Mouse (Mus musculus) neural tube, embryonic 12.5 days (tissue): Measurements from ENCODE around the gene Cd28. TPM values are rescaled to one million over a fixed set of nuclear protein-coding genes. Genes with fewer than 3 reads are reported as not detected.

Source experiments
- ATAC-seq: fragments of 200-750 bp; cut with Nextera tagmentation; 2 replicates; pipeline ENCODE4 v1.8.0; 2017; ENCODE audit warnings: low read depth, mild to moderate bottlenecking, moderate TSS enrichment, moderate library complexity; ENCODE audit not compliant: low FRiP score
- H3K27ac ChIP-seq: fragments of 300-500 bp; sonication (generic); 2 replicates; pipeline ENCODE4 v1.5.1; 2016
- H3K27me3 ChIP-seq: fragments of 300-500 bp; sonication (generic); replicated peaks from 2 replicates; pipeline ENCODE4 v1.6.1; 2016; ENCODE audit warnings: mild to moderate bottlenecking
- H3K36me3 ChIP-seq: fragments of 300-500 bp; sonication (generic); 2 replicates; pipeline ENCODE4 v1.6.1; 2016; ENCODE audit warnings: mild to moderate bottlenecking
- H3K4me1 ChIP-seq: fragments of 300-500 bp; sonication (generic); 2 replicates; pipeline ENCODE4 v1.6.1; 2016
- H3K4me2 ChIP-seq: fragments of 300-500 bp; sonication (generic); replicated peaks from 2 replicates; pipeline ENCODE4 v1.6.1; 2016; ENCODE audit warnings: mild to moderate bottlenecking
- H3K4me3 ChIP-seq: fragments of 300-500 bp; sonication (generic); 2 replicates; pipeline ENCODE4 v1.5.1; 2016
- H3K9ac ChIP-seq: fragments of 300-500 bp; sonication (generic); 2 replicates; pipeline ENCODE4 v1.6.1; 2016; ENCODE audit warnings: mild to moderate bottlenecking
- H3K9me3 ChIP-seq: fragments of 300-500 bp; sonication (generic); 2 replicates; pipeline ENCODE4 v1.6.1; 2016; ENCODE audit warnings: mild to moderate bottlenecking
- WGBS: fragments of 180-500 bp; shearing (Covaris S2); methylation state at CpG from one replicate; pipeline ENCODE4 v1.1.7; 2016; 5-methylcytosine and 5-hydroxymethylcytosine counted together
- polyA plus RNA-seq: library from polyadenylated mRNA; unstranded; fragments of >200 nt; fragmentation: Nextera tagmentation; extraction: Ambion mirVana; gene quantifications from 2 replicates; pipeline ENCODE4 v1.2.1, GENCODE M21; 2016

Gene Cd28
- polyA plus RNA-seq, 1 experiment from 2014 or later = 0.14 TPM

GRCm38 (mm10) chr1:60753981-60754380 is 37.4 kb downstream of the Cd28 start:
- Histone ChIP-seq H3K4me1 (no peaks in the 10 kb centered on the region), H3K27me3 (no peaks in the 10 kb centered on the region), H3K9me3 (no peaks in the 10 kb centered on the region), H3K36me3 (no peaks in the 10 kb centered on the region), H3K4me2 (no peak overlapping the region), H3K9ac (no peak overlapping the region), H3K27ac (no peak overlapping the region), H3K4me3 (no peak overlapping the region)
- ATAC-seq = no peak
- WGBS = 93% methylated on average over 12 of the region's 12 CpGs

- H3K9me3 ChIP-seq = no peaks in the 10 kb centered on the region
- H3K4me3 ChIP-seq = no peak overlapping the region
- H3K36me3 ChIP-seq = no peaks in the 10 kb centered on the region
- no peaks in the 10 kb centered on the region for H3K27me3 ChIP-seq
- no peak for ATAC-seq
- no peak overlapping the region for H3K9ac ChIP-seq
- no peak overlapping the region for H3K27ac ChIP-seq
- H3K4me1 ChIP-seq = no peaks in the 10 kb centered on the region
- WGBS = 85% methylated on average over 7 of the region's 7 CpGs
- H3K4me2 ChIP-seq = no peak overlapping the region
These were observed 39.0 kb downstream of the Cd28 start for GRCm38 (mm10) chr1:60755391-60756243.

GRCm38 (mm10) chr1:60757631-60758030 is 41.0 kb downstream of the Cd28 start:
- H3K4me2 ChIP-seq = no peak overlapping the region
- WGBS = 89% methylated on average over 2 of the region's 2 CpGs
- no peaks in the 10 kb centered on the region for H3K36me3 ChIP-seq
- H3K4me1 ChIP-seq = no peaks in the 10 kb centered on the region
- no peak overlapping the region for H3K27ac ChIP-seq
- H3K9me3 ChIP-seq = no peaks in the 10 kb centered on the region
- H3K9ac ChIP-seq = no peak overlapping the region
- no peak overlapping the region for H3K4me3 ChIP-seq
- H3K27me3 ChIP-seq = no peaks in the 10 kb centered on the region
- no peak for ATAC-seq

- H3K9me3 ChIP-seq = no peaks in the 10 kb centered on the region
- no peak overlapping the region for H3K9ac ChIP-seq
- H3K27me3 ChIP-seq = no peaks in the 10 kb centered on the region
- no peaks in the 10 kb centered on the region for H3K4me1 ChIP-seq
- 93% methylated on average over 1 of the region's 1 CpGs for WGBS
- no peak for ATAC-seq
- H3K4me2 ChIP-seq = no peak overlapping the region
- no peak overlapping the region for H3K4me3 ChIP-seq
- H3K27ac ChIP-seq = no peak overlapping the region
- no peaks in the 10 kb centered on the region for H3K36me3 ChIP-seq
These were observed 41.6 kb downstream of the Cd28 start for GRCm38 (mm10) chr1:60758226-60758625.

GRCm38 (mm10) chr1:60759563-60760335 is 43.1 kb downstream of the Cd28 start:
- H3K9ac ChIP-seq = no peak overlapping the region
- 67% methylated on average over 7 of the region's 7 CpGs for WGBS

GRCm38 (mm10) chr1:60760475-60760874 is 43.9 kb downstream of the Cd28 start:
- no peaks in the 10 kb centered on the region for H3K9me3 ChIP-seq
- H3K4me2 ChIP-seq = no peak overlapping the region
- H3K4me3 ChIP-seq = no peak overlapping the region
- H3K27ac ChIP-seq = no peak overlapping the region
- WGBS = 93% methylated on average over 3 of the region's 3 CpGs
- H3K4me1 ChIP-seq = no peaks in the 10 kb centered on the region
- ATAC-seq = no peak
- no peaks in the 10 kb centered on the region for H3K27me3 ChIP-seq
- no peak overlapping the region for H3K9ac ChIP-seq
- H3K36me3 ChIP-seq = no peaks in the 10 kb centered on the region

More at GRCm38 (mm10) chr1:60759563-60760335, 43.1 kb downstream of the Cd28 start:
- Histone ChIP-seq H3K4me1 (no peaks in the 10 kb centered on the region), H3K27ac (no peak overlapping the region), H3K27me3 (no peaks in the 10 kb centered on the region), H3K4me3 (no peak overlapping the region), H3K36me3 (no peaks in the 10 kb centered on the region), H3K9me3 (no peaks in the 10 kb centered on the region), H3K4me2 (no peak overlapping the region)
- ATAC-seq = no peak

GRCm38 (mm10) chr1:60761528-60762171 is 45.0 kb downstream of the Cd28 start:
- whole genome bisulfite sequencing = 94% methylated on average over 3 of the region's 3 CpGs
- no peaks in the 10 kb centered on the region for H3K4me1 ChIP-seq
- no peaks in the 10 kb centered on the region for H3K36me3 ChIP-seq

GRCm38 (mm10) chr1:60762451-60762850 is 45.9 kb downstream of the Cd28 start:
- no peak overlapping the region for H3K4me3 ChIP-seq
- H3K9ac ChIP-seq = no peak overlapping the region
- no peaks in the 10 kb centered on the region for H3K4me1 ChIP-seq
- H3K4me2 ChIP-seq = no peak overlapping the region
- ATAC-seq = no peak
- no peak overlapping the region for H3K27ac ChIP-seq
- H3K9me3 ChIP-seq = no peaks in the 10 kb centered on the region
- no peaks in the 10 kb centered on the region for H3K27me3 ChIP-seq
- H3K36me3 ChIP-seq = no peaks in the 10 kb centered on the region
- 96% methylated on average over 1 of the region's 1 CpGs for WGBS

More at GRCm38 (mm10) chr1:60761528-60762171, 45.0 kb downstream of the Cd28 start:
- no peaks in the 10 kb centered on the region for H3K9me3 ChIP-seq
- no peak for ATAC-seq
- no peak overlapping the region for H3K9ac ChIP-seq
- H3K27me3 ChIP-seq = no peaks in the 10 kb centered on the region
- no peak overlapping the region for H3K27ac ChIP-seq
- H3K4me3 ChIP-seq = no peak overlapping the region
- no peak overlapping the region for H3K4me2 ChIP-seq

GRCm38 (mm10) chr1:60762916-60763315 is 46.3 kb downstream of the Cd28 start:
- H3K4me2 ChIP-seq = no peak overlapping the region
- ATAC-seq = no peak
- H3K4me1 ChIP-seq = no peaks in the 10 kb centered on the region
- no peaks in the 10 kb centered on the region for H3K36me3 ChIP-seq
- no peaks in the 10 kb centered on the region for H3K9me3 ChIP-seq
- H3K27me3 ChIP-seq = no peaks in the 10 kb centered on the region
- H3K9ac ChIP-seq = no peak overlapping the region
- WGBS = 93% methylated on average over 20 of the region's 20 CpGs
- no peak overlapping the region for H3K27ac ChIP-seq
- H3K4me3 ChIP-seq = no peak overlapping the region

GRCm38 (mm10) chr1:60771771-60772170 is 55.2 kb downstream of the Cd28 start:
- H3K4me1 ChIP-seq = no peaks in the 10 kb centered on the region
- 96% methylated on average over 7 of the region's 7 CpGs for WGBS
- H3K9me3 ChIP-seq = no peaks in the 10 kb centered on the region
- H3K27ac ChIP-seq = no peak overlapping the region
- no peak for ATAC-seq
- H3K4me2 ChIP-seq = no peak overlapping the region
- H3K9ac ChIP-seq = no peak overlapping the region
- no peaks in the 10 kb centered on the region for H3K27me3 ChIP-seq
- H3K4me3 ChIP-seq = no peak overlapping the region
- no peaks in the 10 kb centered on the region for H3K36me3 ChIP-seq

- no peak overlapping the region for H3K9ac ChIP-seq
- no peaks in the 10 kb centered on the region for H3K9me3 ChIP-seq
- H3K36me3 ChIP-seq = no peaks in the 10 kb centered on the region
- H3K27ac ChIP-seq = no peak overlapping the region
- no peak overlapping the region for H3K4me3 ChIP-seq
- WGBS = 80% methylated on average over 3 of the region's 3 CpGs
- no peaks in the 10 kb centered on the region for H3K4me1 ChIP-seq
- no peak for ATAC-seq
- no peaks in the 10 kb centered on the region for H3K27me3 ChIP-seq
- H3K4me2 ChIP-seq = no peak overlapping the region
These were observed 56.6 kb downstream of the Cd28 start for GRCm38 (mm10) chr1:60773231-60773630.

GRCm38 (mm10) chr1:60776166-60776565 is 59.6 kb downstream of the Cd28 start:
- Histone ChIP-seq H3K9ac (no peak overlapping the region), H3K4me2 (no peak overlapping the region), H3K4me3 (no peak overlapping the region), H3K27me3 (no peaks in the 10 kb centered on the region), H3K27ac (no peak overlapping the region), H3K9me3 (no peaks in the 10 kb centered on the region), H3K4me1 (peaks cover 4% of the 10 kb centered on the region; the same call in 1 of the 2 replicates), H3K36me3 (no peaks in the 10 kb centered on the region)
- WGBS = 96% methylated on average over 4 of the region's 4 CpGs
- ATAC-seq = no peak
